26 mouse cellular contexts compared by ENCODE assay signal in the genomic region with DNA sequence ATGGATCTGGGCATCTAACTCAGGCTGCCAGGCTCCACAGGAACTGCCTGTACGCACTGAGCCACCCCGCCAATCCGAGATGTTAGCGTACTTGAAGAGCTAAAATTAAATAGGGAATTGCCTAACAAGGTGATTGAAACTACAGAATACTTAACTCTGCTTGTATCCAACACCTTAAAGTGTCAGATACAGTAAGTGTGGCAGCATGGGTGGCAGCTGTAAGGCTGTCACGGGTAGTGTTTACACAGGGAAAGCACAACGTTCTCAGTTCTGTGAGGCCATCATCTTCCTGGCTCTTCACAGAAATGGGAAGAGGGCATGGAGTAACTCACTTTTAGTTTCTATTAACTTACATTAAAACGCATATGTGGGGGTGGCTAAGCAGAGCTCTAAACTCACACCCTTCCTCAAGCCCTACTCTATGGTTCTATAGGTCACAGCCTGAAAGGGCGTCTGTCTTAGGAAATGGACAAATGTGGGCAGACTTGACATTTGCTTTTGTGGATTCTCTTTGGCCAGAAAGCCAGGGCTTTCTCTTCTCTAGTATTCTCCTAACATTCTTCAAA.
DNase-seq lines count a peak whose midpoint lies in the region; ATAC-seq and TF ChIP-seq lines count a peak whose summit lies in the region.
"Had no signal": no experiment of that assay in that cellular context is flagged by ENCODE, and none has a peak within 500 bp of the region (broad histone marks: within the 10 kb centered on the region; RNA-seq: fewer than 3 reads in every experiment).

No protein-coding gene starts in this region.

- intact Hi-C loops in heart, postnatal 14 days (cut with DNase I), result no loop called here

- peaks cover 15% of the 10 kb centered on the region for H3K4me1 ChIP-seq in heart, postnatal 0 days (ENCODE audit: control insufficient read depth, insufficient read depth)
- peaks cover 4% of the 10 kb centered on the region for H3K4me1 ChIP-seq in lung, embryonic 16.5 days (replicated peaks; ENCODE audit: control insufficient read depth, insufficient read depth, low read length)
- H3K4me1 ChIP-seq: liver, embryonic 13.5 days; neural tube, embryonic 15.5 days had no signal

- 46% methylated on average over 8 of the region's 8 CpGs for whole genome bisulfite sequencing in heart, postnatal 0 days
- 29% methylated on average over 8 of the region's 8 CpGs for WGBS in lung, embryonic 16.5 days

- TF ChIP-seq EP300 in heart, postnatal 0 days (IDR thresholded peaks at IDR 0.05; ENCODE audit: low read depth), result no peak

- H3K9ac ChIP-seq in heart, postnatal 0 days (replicated peaks; ENCODE audit: low read depth, low read length), result no peak overlapping the region
- H3K9ac ChIP-seq in lung, embryonic 16.5 days (ENCODE audit: low read length), result no peak overlapping the region
- H3K9ac ChIP-seq: embryonic facial prominence, embryonic 15.5 days; forebrain, embryonic 13.5 days; hindbrain, embryonic 14.5 days; limb, embryonic 15.5 days; liver, embryonic 13.5 days; neural tube, embryonic 15.5 days had no signal

- no peaks in the 10 kb centered on the region for H3K9me3 ChIP-seq in heart, postnatal 0 days (replicated peaks; ENCODE audit: control insufficient read depth, low read length)
- no peaks in the 10 kb centered on the region for H3K9me3 ChIP-seq in lung, embryonic 16.5 days (ENCODE audit: control insufficient read depth, low read length)
- H3K9me3 ChIP-seq: embryonic facial prominence, embryonic 10.5 days; embryonic facial prominence, embryonic 15.5 days; forebrain, embryonic 13.5 days; G1E; limb, embryonic 15.5 days; liver, embryonic 13.5 days; neural tube, embryonic 15.5 days had no signal

- H3K4me2 ChIP-seq in heart, postnatal 0 days (ENCODE audit: low read depth, low read length), result no peak overlapping the region
- H3K4me2 ChIP-seq in lung, embryonic 16.5 days (ENCODE audit: low read depth, low read length), result no peak overlapping the region
- H3K4me2 ChIP-seq: embryonic facial prominence, embryonic 15.5 days; forebrain, embryonic 13.5 days; hindbrain, embryonic 14.5 days; limb, embryonic 15.5 days; liver, embryonic 13.5 days; neural tube, embryonic 15.5 days had no signal

- H3K4me3 ChIP-seq in heart, postnatal 0 days (ENCODE audit: low read depth, low read length), result no peak overlapping the region
- H3K4me3 ChIP-seq in lung, embryonic 16.5 days (ENCODE audit: low read length), result no peak overlapping the region
- H3K4me3 ChIP-seq: embryonic facial prominence, embryonic 10.5 days; embryonic facial prominence, embryonic 15.5 days; forebrain, embryonic 13.5 days; limb, embryonic 15.5 days; liver, embryonic 13.5 days; neural tube, embryonic 15.5 days had no signal

- H3K27me3 ChIP-seq in heart, postnatal 0 days (ENCODE audit: control insufficient read depth, insufficient read depth, low read length), result no peaks in the 10 kb centered on the region
- H3K27me3 ChIP-seq in lung, embryonic 16.5 days (ENCODE audit: control insufficient read depth, insufficient read depth, low read depth, low read length), result no peaks in the 10 kb centered on the region
- H3K27me3 ChIP-seq: embryonic facial prominence, embryonic 15.5 days; forebrain, embryonic 13.5 days; limb, embryonic 15.5 days; liver, embryonic 13.5 days; neural tube, embryonic 15.5 days had no signal

- ATAC-seq in heart, postnatal 0 days (ENCODE audit: insufficient read depth, low read depth), result peak; percentile 36
- peak; percentile 23; the same call in 1 of the 2 replicates for ATAC-seq in lung, embryonic 16.5 days (ENCODE audit: low read depth)
- ATAC-seq: forebrain, embryonic 13.5 days had no signal

- no peaks in the 10 kb centered on the region for H3K36me3 ChIP-seq in heart, postnatal 0 days (replicated peaks; ENCODE audit: control insufficient read depth, insufficient read depth, low read length)
- no peaks in the 10 kb centered on the region for H3K36me3 ChIP-seq in lung, embryonic 16.5 days (ENCODE audit: control insufficient read depth, insufficient read depth, low read length)
- H3K36me3 ChIP-seq: embryonic facial prominence, embryonic 10.5 days; embryonic facial prominence, embryonic 15.5 days; G1E; limb, embryonic 15.5 days; liver, embryonic 13.5 days; neural tube, embryonic 15.5 days had no signal

- no peak for TF ChIP-seq CTCF in heart, postnatal 0 days (IDR thresholded peaks at IDR 0.05; ENCODE audit: low read depth)

- DNase-seq in heart, adult 11 months, result peak; percentile 87
- no peak for DNase-seq in heart, adult 8-10 months (ENCODE audit: low spot score)
- no peak for DNase-seq in heart, postnatal 0 days (ENCODE audit: low spot score)
- DNase-seq in heart, postnatal 14 days, result no peak
- no peak for DNase-seq in lung, postnatal 25 days (ENCODE audit: low spot score)
- no peak for DNase-seq in urinary bladder, adult 18-20 months (ENCODE audit: low spot score in 2 of 2)
- no peak for DNase-seq in layer of hippocampus, postnatal 25 days (ENCODE audit: extremely low spot score in 1 of 2, low spot score in 1 of 2)
- DNase-seq: adrenal gland, adult 8-10 months; cerebellum, adult 2 months; cerebellum, postnatal 25 days; gastrocnemius, postnatal 10 days; kidney, adult 11 months; kidney, postnatal 14 days; liver, embryonic 13.5 days; midbrain, embryonic 14.5 days; retina, postnatal 1 day; right cerebral cortex, postnatal 14 days; thymus, postnatal 4 days had no signal

- H3K27ac ChIP-seq in heart, postnatal 0 days (ENCODE audit: low read depth), result no peak overlapping the region
- no peak overlapping the region for H3K27ac ChIP-seq in lung, embryonic 16.5 days (ENCODE audit: low read length)
- H3K27ac ChIP-seq: embryonic facial prominence, embryonic 10.5 days; embryonic facial prominence, embryonic 15.5 days; forebrain, embryonic 13.5 days; hindbrain, embryonic 14.5 days; limb, embryonic 15.5 days; liver, embryonic 13.5 days; neural tube, embryonic 15.5 days had no signal
